Mouse (Mus musculus): ENCODE measurements at regions not wholly inside any gene's neighbourhood (a gene's known extent, or its start where the extent isn't known, plus 50 kb on each side); places are given as distances from the start of the nearest gene placed in this dataset.

DNA sequence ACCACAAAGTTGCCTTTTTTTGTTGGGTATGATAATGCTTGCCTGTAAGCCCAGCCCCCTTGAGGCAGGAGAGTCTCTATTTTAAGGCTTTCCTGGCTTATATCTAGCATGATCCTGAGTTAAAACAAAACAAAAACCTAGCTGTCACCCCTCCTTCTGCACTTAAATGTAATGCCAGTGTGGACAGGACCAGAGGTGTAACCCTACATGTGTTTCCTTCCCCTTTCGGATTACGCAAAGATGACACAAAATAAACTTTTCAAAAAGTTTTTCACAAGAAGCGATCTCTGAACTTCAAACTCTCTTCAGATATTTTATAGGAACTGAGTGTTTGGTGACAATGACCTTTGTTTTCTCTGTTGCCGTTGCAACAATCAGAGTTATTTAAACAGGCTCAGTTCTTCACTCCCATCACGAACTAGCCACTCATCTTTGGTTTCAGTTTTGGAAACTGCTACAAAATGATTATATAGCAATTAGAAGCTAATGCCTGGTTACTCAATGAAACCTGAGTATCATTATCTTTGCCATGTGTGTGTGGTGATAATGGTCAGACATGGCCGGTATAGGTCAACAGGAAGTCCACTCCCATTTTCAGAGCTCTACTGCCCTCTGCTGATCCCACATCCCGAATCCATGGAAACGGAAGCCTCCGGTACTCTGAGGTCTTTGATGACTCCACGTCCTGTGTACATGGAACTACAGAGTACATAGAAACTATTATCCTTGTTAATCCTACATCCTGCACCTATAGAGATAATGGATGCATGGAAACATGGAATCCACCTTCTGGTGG is 282.6 kb downstream of the Ankrd50 start:
- DNase-seq, result peak; percentile 48 to 50

GRCm38 (mm10) chr3:38194001-38194400 is 290.6 kb downstream of the Ankrd50 start:
- DNase-seq, result no peak

GRCm38 (mm10) chr3:38187406-38187896 is 297.2 kb downstream of the Ankrd50 start:
- DNase-seq, result no peak

- DNase-seq, result no peak
Measured at GRCm38 (mm10) chr3:38186503-38186902, 298.1 kb downstream of the Ankrd50 start.

GRCm38 (mm10) chr3:38178295-38178694 is 306.3 kb downstream of the Ankrd50 start:
- peak in 1 of 2 experiments; percentile 10 for DNase-seq

DNA sequence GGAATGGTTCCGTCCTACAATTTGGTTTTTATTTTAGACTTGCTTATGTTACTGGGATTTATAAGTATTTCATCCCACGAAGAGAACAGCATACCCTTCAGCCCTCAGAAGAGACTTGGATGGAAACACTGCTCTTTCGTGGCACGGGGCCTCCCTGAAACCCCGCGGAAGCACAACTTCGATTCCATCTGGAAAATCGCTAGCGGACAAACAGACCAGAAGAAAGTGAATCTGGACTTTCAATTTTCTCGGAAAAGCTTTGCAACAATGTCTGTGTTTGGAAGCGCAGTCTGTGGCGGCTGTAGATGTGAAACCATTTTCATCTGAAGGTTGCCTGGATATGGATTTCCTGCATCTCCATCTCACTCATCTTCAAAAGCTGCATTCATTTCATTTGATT is 308.7 kb downstream of the Ankrd50 start:
- no peak for DNase-seq

DNA sequence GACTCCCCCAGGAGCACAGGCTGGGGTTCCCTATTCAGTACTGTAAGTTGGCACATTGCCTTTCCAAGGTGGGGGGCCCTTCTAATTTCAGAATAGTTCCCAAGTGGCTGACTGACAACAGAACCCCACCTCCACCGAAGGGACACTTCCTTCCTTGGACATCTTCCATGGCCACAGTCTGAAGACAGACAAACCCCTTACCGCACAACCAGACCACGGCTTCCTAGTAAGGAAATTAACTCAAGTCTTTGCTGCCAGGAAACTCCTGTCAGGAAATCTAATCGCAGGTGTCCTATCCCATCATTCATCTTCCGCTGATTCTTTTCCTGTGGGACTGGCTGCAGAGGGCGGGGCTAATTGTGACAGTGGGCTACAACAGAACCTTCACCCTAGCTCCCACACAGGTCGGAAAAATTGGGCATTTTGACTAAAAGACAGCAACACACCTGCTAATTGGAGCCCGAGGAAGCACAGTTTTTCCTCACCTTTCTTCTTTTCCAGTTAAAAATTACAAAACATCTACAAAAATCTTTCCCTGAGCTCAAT is 309.8 kb downstream of the Ankrd50 start:
- no peak for DNase-seq

- DNase-seq, result no peak
Measured at GRCm38 (mm10) chr3:38152408-38152807, 332.2 kb downstream of the Ankrd50 start.

DNA sequence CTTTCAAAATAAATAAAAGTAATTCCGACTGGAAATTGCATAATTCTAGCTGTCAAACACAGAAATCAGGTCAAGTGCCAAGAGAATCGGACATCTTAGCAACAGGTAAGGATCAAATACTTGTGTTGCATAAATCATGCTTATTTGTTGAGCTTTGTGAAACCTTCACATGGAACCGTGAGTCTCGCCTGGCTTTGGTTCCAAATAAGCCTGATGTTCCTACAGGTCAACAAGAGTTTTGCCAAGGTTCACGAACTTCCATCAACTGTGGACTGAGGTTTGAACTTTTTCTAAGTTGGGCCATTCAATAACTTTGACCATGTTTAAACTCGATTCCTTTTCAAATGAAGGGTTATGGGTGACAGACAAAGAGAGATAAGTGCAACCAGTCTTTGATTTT is 332.8 kb downstream of the Ankrd50 start:
- no peak for DNase-seq

GRCm38 (mm10) chr3:38146663-38147062 is 338.0 kb downstream of the Ankrd50 start:
- DNase-seq, result no peak

DNA sequence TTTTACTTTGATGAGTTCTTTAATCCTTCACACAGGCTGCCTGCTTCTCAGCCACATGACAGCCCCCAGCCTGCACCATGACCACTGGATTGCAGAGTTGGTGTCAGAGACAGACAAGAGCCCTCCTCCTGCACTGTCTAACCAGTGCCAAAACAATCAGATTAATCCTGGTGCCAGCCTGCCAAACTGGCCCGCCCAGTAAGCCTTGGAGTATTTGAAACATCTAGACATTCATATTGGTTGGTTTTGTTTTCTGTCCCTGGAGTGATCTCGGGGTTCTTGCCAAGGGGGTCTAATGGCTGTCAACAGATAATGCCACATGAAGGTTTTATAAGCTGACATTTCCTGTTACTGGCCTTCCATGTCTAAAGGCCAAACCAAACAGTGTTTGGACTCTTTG is 339.2 kb downstream of the Ankrd50 start:
- DNase-seq, result no peak

GRCm38 (mm10) chr3:38144650-38145049 is 340.0 kb downstream of the Ankrd50 start:
- no peak for DNase-seq

- peak; percentile 19 to 21 for DNase-seq
Measured at GRCm38 (mm10) chr3:38143147-38143883, 341.3 kb downstream of the Ankrd50 start.

DNA sequence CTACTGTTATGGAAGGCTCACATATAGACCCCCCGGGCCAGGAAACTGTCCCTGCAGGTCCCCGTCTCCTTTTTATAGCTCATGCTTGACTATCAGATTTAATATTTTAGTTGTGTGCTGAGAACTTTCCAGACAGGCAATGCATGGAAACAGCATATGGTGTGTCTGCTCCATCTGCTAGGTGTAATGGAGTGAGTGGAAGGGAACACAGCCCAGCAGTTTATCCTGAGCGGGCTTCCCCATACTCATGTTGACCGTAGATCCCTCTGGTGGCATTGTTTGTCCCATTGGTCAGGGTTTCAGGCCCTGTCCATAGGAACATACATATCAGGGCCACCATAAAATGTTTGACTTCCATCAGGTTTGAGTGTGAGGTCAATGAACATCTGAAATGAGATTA is 345.3 kb downstream of the Ankrd50 start:
- DNase-seq, result no peak

GRCm38 (mm10) chr3:38138014-38138413 is 346.6 kb downstream of the Ankrd50 start:
- no peak for DNase-seq

GRCm38 (mm10) chr3:38135808-38136214 is 348.8 kb downstream of the Ankrd50 start:
- no peak for DNase-seq

- DNase-seq, result no peak
Measured at GRCm38 (mm10) chr3:38134425-38134824, 350.2 kb downstream of the Ankrd50 start.

DNA sequence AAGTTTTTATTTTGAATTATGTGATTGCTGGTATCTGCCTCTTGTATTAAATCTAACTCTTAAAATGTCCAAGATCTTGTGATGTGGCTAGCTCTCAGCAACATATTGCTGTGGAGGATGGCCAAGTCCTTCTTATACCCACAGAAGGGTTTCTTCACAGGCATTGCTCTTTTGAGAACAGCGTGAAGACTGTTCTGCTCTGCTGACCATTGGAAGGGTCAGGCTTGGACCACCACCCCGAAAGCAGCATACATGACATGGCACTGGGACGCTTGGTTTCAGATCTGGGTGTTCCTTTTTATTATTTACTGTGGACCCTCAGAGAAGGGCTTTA is 352.8 kb downstream of the Ankrd50 start:
- DNase-seq, result no peak

DNA sequence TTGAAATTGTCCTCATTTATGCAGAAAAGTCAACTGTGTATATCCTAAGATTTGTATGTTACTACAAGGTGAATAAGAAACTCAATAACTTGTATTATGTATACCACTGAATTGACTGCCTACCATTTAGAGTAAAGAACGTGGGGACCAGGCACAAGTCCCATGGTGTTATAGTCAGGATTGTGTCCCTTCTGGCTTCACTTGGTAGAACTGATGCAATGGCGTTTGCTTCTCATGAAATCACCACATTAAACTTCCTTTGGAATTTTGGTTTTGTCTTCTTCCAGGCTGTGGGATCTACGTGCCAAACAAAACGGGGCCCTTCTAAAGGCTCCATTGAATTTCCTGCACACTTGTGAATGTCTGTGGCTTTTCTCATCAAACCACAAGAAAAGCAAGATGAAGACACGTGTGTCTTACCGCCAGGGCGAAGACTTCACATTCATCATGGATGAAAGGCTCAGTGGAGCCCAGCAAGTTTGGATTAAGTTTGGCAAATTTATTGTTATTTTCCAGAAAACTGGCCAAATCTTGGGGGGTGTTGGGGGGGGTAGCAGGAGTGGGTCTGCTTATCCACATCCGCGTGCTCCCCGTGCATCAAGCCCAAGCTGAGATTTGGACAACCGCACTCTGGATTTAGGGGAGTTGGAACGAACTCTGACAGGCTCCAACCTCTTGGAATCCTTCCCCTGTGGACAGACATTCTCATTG is 353.3 kb downstream of the Ankrd50 start:
- no peak for DNase-seq

DNA sequence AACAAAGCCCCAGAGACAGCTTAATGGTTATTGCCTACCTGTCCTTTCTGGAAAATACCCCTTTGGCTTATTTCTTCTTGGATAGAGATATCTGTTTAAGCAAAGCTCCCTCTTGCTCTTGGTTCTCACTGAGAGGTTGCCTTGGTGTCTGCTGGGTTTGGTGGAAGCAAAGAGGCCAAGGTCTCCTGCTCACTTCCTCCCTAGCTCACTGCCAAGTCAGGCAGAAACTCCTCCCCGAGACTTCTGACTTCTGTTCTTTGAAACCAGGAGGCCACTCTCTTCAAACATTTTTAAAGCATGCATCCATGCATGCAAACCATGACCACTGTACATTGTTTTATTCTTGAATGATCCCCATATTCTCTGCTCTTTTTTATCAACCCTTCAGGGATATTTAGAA is 354.6 kb downstream of the Ankrd50 start:
- DNase-seq, result peak; percentile 27 to 31

GRCm38 (mm10) chr3:38129167-38129500 is 355.5 kb downstream of the Ankrd50 start:
- no peak for DNase-seq

GRCm38 (mm10) chr3:38128486-38129166 is 356.0 kb downstream of the Ankrd50 start:
- DNase-seq, result no peak
